Mouse (Mus musculus) layer of hippocampus, adult 11-12 months (tissue): ENCODE data around the gene Arhgap28.

ENCODE experiments used
- DNase-seq: peaks from one replicate; pipeline ENCODE4 v3.0.0; 2022; ENCODE audit warnings: low spot score

Arhgap28 gene

DNA sequence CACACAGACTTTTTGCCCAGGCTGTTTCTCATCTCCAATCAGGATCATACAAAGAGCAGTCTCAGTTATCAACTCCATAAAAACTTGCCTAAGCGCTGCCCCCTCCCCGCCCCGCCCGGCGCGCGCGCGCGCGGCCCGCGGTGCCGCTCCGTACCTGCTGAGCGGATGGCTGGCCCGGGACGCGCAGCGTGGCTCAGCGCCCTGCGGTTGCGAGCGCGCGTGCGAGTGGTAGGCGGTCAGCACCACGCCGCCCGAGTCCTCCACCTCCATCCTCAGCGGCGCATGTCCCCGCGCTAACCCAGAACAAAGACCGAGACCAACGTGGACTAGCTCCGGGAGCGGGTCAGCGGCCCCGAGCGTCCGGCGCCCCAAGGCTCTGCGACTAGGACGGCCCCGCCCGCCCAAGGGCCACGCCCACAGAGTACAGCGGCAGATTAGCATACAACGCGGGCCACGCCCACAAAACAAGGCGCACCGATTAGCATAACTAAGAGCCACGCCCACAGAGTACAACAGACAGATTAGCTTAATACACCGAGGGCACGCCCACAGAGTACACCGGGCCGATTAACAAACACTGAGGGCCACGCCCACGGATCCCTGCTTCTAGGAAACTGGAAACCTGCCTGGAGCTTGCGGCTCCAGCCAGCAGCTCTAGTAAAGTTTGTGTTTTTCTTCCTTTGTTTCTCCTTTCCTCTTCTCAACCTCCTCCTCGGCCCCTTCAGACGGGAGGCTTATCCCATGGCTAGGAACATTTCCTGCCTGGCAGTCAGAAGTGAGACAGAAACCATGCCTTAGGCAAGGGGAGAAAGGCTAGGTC is at the start of gene Arhgap28:
TSS of gene Arhgap28 (minus strand) at position 380 of the 820 bp plus-strand sequence.
- peak; percentile 58 for DNase-seq

DNA sequence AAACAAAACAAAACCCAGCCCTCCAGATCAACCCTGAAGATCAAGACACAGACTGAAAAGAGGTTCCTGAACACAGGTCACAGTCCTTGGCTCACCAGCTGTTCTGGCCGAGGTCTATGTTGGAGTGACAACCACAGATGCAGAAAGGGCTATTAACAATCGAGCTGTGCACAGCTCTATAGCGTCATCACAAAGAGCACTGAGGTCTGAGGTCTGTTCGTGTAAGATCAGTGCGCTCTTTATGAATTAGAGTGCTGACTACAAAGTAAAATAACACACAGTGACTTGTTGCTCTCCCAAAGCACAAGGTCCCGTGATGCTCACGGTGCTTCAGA is 42.4 kb upstream of the Arhgap28 start:
- DNase-seq: no peak

DNA sequence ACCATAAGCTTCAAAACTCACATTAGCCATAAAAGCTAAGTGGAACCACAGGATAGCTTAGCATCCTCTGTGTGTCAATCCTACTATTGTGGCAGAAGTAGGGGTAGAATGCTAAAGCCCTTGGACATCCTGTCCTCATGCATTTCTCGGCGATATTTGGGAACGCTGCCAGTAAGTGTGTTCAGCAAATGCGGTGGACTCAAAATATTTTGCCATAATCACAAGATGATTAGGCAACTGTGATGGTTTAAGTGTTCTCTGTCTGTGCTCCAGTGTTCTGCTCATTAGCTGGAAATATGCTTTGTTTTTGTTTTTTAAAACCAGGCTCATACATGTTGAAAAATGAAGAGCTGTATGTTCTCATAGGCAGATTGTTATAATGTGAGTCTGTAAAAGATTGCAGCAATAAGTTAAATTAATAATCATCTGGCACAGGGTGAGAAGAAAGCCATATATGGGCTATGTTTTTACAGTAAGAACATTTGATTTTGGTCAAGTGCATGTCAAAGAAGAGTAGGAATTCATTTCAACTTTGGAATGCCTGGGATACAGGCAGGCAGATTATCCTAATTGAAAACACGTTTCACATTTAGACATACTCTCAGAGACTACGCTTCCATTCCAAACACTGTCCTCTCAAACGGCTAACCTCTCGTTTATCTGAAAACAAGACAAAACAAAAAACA is 41.9 kb upstream of the Arhgap28 start:
- DNase-seq: no peak

DNA sequence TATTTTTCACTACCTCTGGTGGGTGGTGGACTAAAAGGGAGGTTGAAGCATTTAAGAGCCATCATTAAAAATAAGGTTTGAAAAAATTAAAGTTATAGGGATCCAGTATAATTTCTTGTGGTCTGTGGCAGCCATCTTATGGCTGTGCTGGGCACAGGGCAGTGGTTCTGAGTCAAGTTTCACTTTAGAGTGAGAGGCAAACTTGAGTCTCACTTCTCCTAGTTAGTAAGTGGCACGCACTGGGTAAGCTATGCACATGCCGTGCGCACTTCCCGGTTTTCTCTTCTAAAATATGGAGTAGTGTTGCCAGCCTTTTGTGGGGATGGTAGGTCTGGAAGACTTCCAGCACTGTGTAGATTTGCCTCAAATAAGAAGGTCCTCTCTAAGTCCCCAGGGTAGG is 38.5 kb upstream of the Arhgap28 start:
- no peak for DNase-seq

DNA sequence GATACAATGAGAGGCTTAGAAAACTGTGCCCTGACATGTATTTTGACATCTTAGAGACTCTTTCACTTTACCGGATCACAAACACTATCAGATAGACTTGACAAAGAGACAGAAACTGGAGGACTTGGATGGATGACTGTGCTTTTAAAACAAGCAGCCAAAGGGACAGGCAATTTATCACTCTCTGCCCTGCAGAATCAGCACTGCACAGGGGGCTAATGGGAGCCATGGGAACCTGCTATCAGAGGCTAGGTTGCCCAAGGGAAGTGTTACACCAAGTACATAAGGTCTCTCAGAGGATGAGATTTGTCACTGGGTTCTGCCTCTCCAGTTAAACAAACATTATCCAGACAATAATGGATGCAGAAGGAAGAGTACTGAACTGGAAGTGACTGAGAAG is 33.1 kb upstream of the Arhgap28 start:
- DNase-seq: no peak

DNA sequence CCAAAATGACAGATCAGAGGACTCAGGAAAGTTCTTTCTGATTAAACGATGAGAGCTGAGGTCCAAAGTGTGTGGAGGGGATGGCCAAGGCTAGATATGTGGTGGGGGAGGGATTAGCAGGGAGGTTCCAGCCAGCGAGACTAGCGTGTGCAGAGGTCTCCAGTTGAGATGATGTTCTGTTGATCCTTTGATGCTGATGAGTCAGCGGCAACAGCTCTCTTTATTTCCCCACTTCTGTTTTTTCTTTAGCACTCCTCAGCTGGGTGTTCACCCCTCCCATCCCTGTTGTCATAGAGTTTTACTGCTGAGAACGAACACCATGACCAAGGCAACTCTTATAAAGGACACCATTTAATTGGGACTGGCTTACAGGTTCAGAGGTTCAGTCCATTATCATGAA is 25.6 kb upstream of the Arhgap28 start:
- DNase-seq: no peak

DNA sequence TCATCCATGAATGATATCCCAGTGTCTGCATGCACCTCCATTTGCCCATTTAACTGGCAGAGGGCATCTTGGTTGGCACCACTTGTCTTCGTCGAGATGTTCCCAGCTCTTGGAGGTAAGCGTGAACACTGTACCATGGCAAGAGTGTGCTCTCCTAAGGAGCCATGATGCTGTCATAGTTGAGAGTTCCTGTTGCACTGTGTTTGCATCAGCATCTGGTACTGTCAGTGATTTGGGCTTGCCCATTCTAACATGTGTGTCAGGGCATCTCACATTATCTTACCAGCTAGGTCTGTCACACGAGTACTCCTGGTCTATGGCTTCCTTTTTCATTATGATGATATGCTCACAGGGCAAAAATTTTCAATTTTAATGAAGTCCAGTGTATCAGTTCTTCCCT is 24.6 kb upstream of the Arhgap28 start:
- no peak for DNase-seq

DNA sequence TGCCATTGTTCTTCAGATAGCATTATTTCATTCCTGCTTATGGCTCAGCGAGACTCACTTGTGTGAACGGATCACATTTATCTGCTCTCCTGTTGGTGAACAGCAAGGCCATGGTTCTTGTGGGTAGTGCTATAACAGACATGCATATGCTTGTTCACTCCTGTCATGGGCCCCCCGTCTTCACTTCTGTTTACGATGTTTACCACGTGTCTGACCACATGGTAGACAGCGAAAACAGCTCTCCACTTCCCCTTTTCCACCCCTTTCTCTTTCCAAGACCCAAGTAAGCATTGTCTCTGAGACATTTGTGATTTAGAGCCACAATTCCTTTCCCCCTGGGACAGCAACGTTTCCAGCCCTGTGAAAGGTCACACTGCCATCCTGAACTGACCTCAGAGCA is 20.4 kb upstream of the Arhgap28 start:
- DNase-seq: no peak

DNA sequence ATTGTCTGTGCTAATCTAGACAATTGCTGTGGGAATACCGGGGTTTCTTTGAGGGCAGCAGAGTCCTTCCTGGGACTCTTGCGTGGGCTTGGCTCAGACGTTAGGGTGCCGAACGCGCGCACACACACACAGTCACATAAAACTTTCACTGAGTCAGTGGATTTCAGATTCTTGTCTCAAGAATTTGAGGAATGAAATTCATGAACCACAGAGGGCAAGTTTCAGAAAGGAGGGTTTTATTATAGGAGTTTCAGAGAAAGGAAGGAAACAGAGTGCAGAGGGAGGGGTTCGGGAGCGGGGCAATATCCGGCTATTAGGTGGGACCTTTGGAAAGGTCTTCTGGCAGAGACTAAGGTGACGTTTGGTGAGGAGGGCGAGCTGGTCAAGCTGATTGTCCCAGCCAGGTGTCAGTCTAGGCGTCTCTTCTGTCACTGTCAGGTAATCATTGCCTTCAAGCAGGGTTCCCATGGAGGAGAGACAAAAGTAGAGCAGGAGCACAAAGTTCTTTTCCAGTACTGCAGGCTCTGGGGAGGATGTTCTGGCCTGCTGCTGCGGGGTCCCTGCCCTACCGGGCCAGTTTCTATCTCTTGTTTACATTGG is 15.6 kb upstream of the Arhgap28 start:
- DNase-seq: no peak

DNA sequence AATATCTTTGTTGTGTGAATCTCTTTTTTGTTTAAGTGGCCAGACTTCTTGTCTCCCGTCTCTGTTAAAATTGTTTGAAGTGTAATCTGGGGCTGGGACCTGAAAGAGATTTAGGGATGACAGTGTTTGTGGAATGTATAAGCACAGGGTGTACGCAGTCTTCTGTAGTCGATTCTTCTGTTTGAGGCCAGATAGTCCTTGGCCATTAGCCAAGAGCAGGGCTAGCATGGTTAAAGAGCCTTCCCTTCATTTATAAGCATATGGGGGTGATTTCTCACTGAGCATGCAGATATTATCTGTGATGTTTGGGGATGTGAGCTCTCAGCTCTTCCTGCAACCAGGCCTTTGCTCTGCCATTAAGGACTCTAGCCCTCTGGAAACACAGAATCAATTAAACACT is 13.2 kb upstream of the Arhgap28 start:
- no peak for DNase-seq

DNA sequence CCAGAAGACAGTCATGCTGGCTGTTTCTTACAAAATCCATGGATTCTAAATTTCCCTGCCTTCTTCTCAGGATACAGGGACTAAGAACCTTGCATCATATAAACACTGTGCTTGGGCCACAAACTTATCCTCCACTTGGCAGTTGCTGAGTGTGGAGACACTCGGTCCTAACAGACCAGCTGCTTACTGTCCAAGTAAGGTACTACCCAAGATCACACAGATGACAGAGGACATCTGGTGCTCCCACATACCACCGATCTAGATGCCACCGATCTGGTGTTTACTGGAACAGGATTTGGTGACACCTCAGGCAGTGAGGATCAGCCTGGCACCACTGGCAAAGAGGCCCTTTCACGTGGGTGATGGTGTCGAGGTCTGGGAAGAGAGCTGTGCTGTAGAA is 7.7 kb upstream of the Arhgap28 start:
- DNase-seq: no peak

DNA sequence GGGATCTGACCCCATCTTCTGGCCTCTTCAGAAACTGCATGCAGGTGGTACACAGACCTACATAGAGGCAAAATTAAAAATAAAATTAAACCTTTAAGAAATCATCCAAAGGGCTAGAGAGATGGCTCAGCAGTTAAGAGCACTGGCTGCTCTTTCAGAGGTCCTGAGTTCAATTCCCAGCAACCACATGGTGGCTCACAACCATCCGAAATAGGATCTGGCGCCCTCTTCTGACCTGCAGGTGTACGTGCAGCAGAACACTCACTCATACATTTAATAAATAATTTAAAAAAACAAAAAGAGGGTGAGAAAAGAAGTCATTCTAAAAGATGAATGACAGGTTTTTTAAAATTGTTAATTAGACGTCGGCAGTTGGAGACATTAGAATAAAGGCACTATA is 6.1 kb upstream of the Arhgap28 start:
- no peak for DNase-seq

DNA sequence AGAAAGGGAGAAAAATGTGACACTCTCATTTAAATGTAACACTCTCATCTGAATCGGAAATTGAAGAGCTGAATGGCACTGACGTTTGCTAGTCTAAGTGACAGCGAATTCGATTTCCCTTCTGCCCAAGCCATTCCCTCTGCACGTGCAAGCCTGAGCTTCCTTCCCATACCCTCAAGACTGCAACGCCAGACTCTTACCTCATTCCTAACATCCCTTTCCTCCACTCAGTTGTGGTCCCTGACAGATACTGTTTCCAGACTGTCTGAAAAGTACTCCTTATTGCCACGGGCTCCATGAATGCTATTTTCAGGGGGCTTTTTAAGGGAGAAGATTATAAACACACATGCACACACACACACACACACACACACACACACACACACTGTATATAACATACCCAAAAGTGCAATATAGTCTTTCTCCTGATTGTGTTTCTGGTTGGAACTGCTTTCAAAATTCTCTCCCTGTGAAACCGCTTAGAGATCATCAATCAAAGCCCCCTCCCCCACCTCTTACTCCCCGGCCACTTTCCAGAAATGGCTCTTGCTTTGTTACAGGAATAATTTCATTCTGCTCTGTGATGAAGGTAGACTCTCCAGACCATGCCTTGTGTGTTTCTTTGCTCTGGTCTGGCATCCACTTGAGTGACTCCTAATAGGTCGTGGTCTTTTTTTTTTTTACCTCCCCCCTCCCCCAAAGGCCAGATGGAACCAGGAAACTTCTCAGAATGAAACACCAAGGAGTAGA is 836 bp upstream of the Arhgap28 start:
- no peak for DNase-seq

DNA sequence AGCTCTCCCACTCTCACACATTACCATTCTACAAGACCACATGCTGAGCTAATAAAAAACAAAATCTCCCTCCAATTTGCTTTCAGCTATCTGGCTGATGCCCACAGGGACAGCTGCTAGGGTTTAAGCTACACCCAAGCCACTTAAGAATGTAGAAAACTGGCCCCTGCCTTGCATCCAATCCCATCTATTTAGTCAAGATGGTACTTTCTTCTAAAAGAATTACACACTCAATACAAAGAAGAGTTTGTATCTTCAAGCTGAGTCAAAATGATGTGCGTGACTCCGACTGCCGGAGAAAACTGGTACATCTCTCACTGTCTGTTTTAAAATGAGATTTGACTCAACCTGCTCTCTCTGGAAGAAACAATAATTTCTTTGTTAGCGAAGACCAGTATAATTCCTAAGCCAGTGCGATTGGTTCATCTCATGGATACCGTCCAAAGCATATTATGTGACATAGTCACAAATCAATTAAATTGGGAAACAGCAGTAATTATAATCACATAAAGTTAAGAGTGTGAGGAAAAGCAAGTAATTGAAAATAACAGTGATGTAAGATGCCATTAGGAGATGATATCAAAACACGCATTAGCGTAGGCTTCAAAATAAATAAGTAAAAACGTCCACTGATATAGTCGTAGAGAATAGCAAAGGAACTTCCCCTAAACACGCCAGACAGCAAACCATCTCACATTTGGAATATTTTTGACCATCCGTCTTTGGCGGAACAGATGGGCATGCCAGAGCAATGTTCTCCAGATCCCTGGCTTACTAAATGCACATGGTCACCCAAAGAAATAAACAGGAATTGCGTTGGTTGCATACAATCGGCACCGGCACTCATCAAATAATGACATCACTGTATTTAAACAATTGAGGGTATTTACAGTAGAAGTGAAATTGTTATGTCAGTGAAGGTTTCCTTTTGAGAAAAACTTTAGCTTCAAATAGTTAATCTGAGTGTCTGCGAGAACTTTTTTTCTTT is 1.0 kb downstream of the Arhgap28 start:
- no peak for DNase-seq

DNA sequence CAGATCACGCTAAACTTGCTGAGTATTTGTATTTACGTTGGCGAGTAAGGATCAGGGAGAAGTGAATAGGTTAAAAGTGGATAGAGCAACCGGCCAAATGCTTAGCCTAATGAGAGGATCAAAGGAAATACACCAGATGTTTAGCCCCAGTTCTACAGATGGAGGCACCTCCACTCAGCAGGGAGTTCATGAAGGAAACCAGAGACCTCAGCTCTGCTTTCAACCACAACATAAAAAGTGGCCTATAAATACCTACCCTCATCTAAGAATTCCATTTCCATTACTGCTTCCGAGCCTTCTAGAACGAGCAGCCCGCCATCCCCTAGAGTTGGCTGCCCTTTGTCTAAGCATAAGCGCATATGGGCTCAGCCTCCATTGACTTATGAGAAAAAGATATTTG is 4.1 kb downstream of the Arhgap28 start:
- no peak for DNase-seq

DNA sequence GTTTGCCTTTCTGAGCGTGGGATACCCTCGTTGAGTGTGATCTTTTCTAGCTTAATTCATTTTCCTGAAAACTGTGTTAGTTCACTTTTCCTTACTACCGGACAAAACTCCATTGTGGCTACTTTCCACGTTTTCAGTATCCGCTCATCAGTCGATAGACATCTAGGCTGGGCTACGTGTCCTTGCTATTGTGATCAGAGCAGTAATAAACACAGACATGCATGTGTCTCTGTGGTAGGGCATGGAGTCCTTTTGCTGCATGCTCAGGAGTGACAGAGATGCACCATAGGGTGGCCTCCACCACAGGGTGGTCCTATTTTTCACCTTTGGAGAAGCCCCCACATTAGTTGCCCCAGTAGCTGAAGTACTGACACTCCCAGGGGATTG is 7.2 kb downstream of the Arhgap28 start:
- DNase-seq: no peak

DNA sequence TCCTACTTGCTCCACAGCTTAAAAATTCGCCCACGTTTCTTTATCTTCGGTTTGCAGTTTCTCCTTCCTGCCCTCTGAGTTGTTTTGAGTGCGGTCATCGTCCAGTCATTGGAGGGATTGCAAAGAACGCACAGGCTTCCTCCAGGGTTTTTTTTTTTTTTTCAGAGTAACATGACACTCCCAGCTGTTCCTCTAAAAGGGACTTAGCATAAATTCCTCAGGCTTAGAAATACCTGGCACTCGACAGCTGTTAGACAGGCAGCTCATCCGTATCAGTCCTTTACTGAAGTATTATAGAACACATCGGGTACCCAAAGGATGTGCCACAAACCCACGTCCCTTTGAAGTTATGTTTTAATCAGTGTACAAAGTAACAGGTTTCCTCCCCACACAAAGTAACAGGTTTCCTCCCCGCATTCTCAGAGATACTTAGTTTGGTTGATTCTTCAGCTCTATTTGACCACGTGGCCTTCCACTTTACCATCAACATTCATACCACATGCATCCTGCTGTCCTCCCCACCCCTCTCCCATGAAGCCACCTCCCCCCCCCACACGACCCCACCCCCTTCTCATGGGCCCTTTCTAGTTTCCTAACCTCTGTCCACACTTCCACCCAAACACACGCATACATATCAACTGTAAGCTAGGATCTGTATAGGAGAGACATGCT is 7.7 kb downstream of the Arhgap28 start:
- DNase-seq: no peak

DNA sequence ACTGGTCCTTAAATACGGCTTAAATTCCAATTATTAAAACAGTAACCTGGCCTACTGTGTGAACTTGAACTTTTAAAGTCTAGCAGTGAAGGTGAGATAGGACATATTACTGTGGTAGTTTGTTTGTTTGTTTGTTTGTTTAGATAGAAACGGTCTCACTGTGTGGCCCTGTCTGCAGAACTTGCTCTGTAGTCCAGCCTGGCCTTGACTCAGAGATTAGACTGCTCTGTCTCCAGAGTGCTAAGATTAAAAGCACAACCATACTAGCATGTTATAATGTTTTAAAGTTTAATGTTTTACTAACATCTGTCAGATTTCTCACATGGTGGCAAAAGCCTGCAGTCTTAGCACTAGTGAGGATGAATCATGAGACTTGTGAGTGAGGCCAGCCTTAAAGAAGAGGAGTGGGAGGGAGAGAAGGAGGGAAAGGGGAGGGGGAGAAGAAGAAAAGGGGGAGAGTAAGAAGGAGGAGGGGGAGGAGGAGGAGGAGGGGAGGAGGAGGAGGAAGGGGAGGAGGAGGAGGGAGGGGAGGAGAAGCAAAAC is 8.6 kb downstream of the Arhgap28 start:
- no peak for DNase-seq

DNA sequence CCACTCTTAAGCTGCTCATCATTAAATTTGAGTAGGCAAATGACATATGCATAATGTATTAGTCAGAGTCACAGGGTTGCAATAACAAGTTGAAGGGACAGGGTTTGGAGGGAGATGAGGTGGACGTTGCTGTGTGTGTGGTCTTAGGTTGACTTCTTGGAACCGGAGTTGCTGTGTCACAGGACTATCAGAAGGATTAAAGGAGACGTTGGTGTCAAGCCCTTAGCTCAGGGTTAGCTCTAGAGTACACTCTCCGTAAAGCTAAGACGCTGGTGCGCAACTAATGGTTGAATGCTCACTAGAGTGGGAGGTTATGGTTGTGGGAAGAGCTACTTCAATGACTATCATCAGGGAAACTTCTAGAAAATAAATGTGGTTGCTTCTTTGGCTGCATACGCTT is 9.1 kb downstream of the Arhgap28 start:
- DNase-seq: no peak

DNA sequence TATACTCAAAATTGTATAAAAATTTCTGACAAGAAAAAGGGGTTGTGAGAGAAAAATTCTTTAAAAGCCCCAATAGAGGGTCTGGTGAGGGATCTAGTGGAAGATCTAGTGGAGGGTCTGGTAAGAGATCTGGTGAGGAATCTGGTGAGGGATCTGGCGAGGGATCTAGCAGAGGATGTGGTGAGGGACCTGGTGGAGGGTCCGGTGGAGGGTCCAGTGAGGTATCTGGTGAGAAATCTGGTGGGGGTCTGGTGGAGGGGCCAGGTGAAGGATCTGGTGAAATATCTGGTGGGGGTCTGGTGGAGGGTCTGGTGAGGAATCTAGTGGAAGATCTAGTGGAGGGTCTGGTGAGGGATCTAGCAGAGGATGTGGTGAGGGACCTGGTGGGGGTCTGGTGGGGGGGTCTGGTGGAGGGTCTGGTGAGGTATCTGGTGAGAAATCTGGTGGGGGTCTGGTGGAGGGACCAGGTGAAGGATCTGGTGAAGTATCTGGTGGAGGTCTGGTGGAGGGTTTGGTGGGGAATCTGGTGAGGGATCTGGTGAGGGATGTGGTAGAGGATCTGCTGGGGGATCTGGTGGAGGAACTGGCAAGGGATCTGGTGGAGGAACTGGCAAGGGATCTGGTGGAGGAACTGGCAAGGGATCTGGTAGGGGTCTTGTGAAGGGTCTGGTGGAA is 10.4 kb downstream of the Arhgap28 start:
- DNase-seq: no peak
